Mouse (Mus musculus) midbrain, postnatal 0 days (tissue): Measurements from ENCODE around the gene Nutf2. TPM values are rescaled to one million over a fixed set of nuclear protein-coding genes. Genes with fewer than 3 reads are reported as not detected.

Experiments
- ATAC-seq: fragments of 200-750 bp; cut with Nextera tagmentation; 2 replicates; pipeline ENCODE4 v1.8.0; 2017; ENCODE audit warnings: moderate number of reproducible peaks, mild to moderate bottlenecking, moderate TSS enrichment, moderate library complexity; ENCODE audit not compliant: low FRiP score
- DNase-seq: peaks from one replicate; pipeline ENCODE4 v3.0.0-alpha.2; 2015; ENCODE audit warnings: low spot score
- H3K27ac ChIP-seq: fragments of 300-500 bp; sonication (generic); 2 replicates; pipeline ENCODE4 v1.5.1; 2014; ENCODE audit warnings: low read depth, mild to moderate bottlenecking, low read length, mixed read lengths
- H3K27me3 ChIP-seq: fragments of 300-500 bp; sonication (generic); 2 replicates; pipeline ENCODE4 v1.6.1; 2014; ENCODE audit warnings: low read length, control low read depth, mixed read lengths; ENCODE audit not compliant: insufficient read depth
- H3K36me3 ChIP-seq: fragments of 300-500 bp; sonication (generic); 2 replicates; pipeline ENCODE4 v1.6.1; 2014; ENCODE audit warnings: low read length, control low read depth, mixed read lengths; ENCODE audit not compliant: insufficient read depth
- H3K4me1 ChIP-seq: fragments of 300-500 bp; sonication (generic); 2 replicates; pipeline ENCODE4 v1.6.1; 2014; ENCODE audit warnings: mild to moderate bottlenecking, control low read depth, antibody characterized with exemption, low read length, mixed read lengths; ENCODE audit not compliant: insufficient read depth
- H3K4me2 ChIP-seq: fragments of 300-500 bp; sonication (generic); 2 replicates; pipeline ENCODE4 v1.6.1; 2014; ENCODE audit warnings: low read depth, mild to moderate bottlenecking, low read length, mixed read lengths; ENCODE audit not compliant: poor library complexity, severe bottlenecking
- H3K4me3 ChIP-seq: fragments of 300-500 bp; sonication (generic); 2 replicates; pipeline ENCODE4 v1.5.1; 2014; ENCODE audit warnings: low read depth, mild to moderate bottlenecking, low read length, moderate library complexity
- H3K9ac ChIP-seq: fragments of 300-500 bp; sonication (generic); replicated peaks from 2 replicates; pipeline ENCODE4 v1.6.1; 2014; ENCODE audit warnings: mild to moderate bottlenecking, low read length, moderate library complexity, mixed read lengths; ENCODE audit not compliant: poor library complexity, severe bottlenecking
- H3K9me3 ChIP-seq: fragments of 300-500 bp; sonication (generic); 2 replicates; pipeline ENCODE4 v1.6.1; 2016; ENCODE audit warnings: low read length, control low read depth
- CTCF ChIP-seq: IDR thresholded peaks from 2 replicates; pipeline ENCODE4 v1.5.1; 2016; ENCODE audit warnings: antibody characterized with exemption, mild to moderate bottlenecking
- WGBS: fragments of 180-500 bp; shearing (Covaris S2); extraction: QIAGEN DNeasy Blood & Tissue Kit; methylation state at CpG from one replicate; pipeline ENCODE4 v1.1.7; 2014; 5-methylcytosine and 5-hydroxymethylcytosine counted together
- polyA plus RNA-seq: library from polyadenylated mRNA; unstranded; fragments of >200 nt; fragmentation: Nextera tagmentation; extraction: Ambion mirVana; gene quantifications from 2 replicates; pipeline ENCODE4 v1.2.1, GENCODE M21; 2015
- total RNA-seq: library from RNA; depleted of rRNA; stranded (reverse); fragments of >200 nt; gene quantifications from 2 replicates; pipeline ENCODE4 v1.2.3, GENCODE M21; 2014

Nutf2 gene
- total and polyA plus RNA-seq, 2 experiments from 2014 or later, result 65.2 to 137 TPM

DNA sequence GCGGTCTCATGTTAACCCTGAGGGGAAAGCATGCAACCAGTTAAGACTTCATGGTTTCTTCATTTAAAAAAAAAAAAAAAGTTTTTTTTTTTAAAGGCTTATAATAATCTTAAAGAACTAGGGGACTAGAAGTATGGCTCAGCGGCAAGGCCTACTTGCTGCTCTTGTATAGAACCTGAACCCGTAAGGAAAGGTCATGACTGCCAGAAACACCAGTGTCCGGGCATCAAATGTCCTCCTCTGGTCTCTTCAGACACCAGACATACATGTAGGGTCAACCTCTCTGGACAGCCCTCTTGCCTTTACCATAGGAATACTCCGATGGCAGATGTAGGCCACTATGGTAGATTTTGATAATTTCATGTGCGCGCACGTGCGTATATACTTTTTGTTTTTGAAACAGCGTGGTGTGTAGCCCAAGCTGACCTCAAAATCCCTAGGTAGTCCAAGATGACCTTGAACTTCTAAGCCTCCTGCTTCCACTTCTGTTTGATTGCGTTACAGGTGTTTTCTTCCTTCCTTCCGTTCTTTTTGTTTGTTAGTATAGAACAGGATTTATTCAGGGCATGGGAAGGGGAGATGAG is 8.1 kb upstream of the Nutf2 start:
- 83% methylated on average over 12 of the region's 12 CpGs for WGBS
- peaks cover 16% of the 10 kb centered on the region for H3K36me3 ChIP-seq
- H3K4me1 ChIP-seq, result peaks cover 15% of the 10 kb centered on the region
- no peak overlapping the region for H3K27ac ChIP-seq
- no peaks in the 10 kb centered on the region for H3K27me3 ChIP-seq
- no peak overlapping the region for H3K4me2 ChIP-seq
- H3K4me3 ChIP-seq, result peak overlapping the region; percentile 69
- H3K9me3 ChIP-seq, result no peaks in the 10 kb centered on the region
- no peak for TF ChIP-seq CTCF
- DNase-seq (no peak), ATAC-seq (no peak)
- H3K9ac ChIP-seq, result no peak overlapping the region

DNA sequence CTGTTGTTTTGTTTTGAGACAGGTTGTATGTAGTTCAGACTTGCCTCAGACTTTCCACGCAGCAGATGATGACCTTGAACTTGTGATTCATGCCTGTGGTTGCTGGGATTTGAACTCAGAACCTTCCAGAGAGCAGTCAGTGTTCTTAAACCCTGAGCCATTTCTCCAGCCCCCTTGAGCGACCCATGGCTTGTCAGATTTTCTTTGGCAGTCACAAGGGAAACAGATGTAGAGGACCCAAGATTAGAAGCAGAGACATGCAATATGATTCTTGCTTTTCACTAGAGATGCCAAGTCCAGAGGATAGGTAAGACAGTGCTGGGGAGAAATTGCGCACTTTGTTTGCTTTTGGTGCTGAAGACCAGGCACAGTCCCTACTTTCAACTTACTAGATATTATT is 7.2 kb upstream of the Nutf2 start, which contains the start of gene Cenpt:
Gene Cenpt, minus strand, starts transcription at position 101 of the 400 bp plus-strand sequence.
- Histone ChIP-seq H3K27me3 (no peaks in the 10 kb centered on the region), H3K4me3 (peak within 1 kb of the TSS; percentile 69; the same call in 1 of the 2 replicates), H3K36me3 (peaks cover 11% of the 10 kb centered on the region), H3K27ac (no peak within 1 kb of the TSS), H3K9ac (no peak within 1 kb of the TSS), H3K4me2 (no peak within 1 kb of the TSS), H3K9me3 (no peaks in the 10 kb centered on the region), H3K4me1 (peaks cover 17% of the 10 kb centered on the region)
- ATAC-seq (no peak), DNase-seq (no peak)
- WGBS, result 93% methylated on average over 3 of the region's 3 CpGs
- TF ChIP-seq CTCF, result no peak

DNA sequence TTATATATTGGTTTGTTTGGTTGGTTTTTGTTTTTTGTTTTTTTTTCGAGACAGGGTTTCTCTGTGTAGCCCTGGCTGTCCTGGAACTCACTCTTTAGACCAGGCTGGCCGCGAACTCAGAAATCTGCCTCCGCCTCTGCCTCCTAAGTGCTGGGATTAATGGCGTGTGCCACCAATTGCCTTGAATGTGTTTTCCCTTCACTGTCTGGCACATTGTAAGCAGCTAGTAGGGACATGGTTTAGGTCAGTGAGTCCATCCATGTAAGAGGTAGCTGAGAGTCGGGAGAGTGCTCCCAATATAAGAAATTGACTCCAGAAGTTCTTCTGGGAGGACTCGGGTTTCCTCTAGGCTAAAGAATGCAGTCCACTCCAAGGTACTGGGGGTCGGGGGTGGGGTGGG is 6.1 kb upstream of the Nutf2 start:
- Histone ChIP-seq H3K9ac (peak overlapping the region; percentile 84), H3K36me3 (0 out of 2 replicates have a peak, but pooled peaks cover under 1% of the 10 kb centered on the region), H3K27me3 (no peaks in the 10 kb centered on the region), H3K4me3 (peak overlapping the region; percentile 79), H3K27ac (peak overlapping the region; percentile 88; the same call in 1 of the 2 replicates), H3K9me3 (no peaks in the 10 kb centered on the region), H3K4me2 (peak overlapping the region; percentile 33), H3K4me1 (peaks cover 17% of the 10 kb centered on the region)
- no peak for ATAC-seq
- TF ChIP-seq CTCF, result no peak
- WGBS, result 27% methylated on average over 8 of the region's 8 CpGs
- DNase-seq, result no peak

DNA sequence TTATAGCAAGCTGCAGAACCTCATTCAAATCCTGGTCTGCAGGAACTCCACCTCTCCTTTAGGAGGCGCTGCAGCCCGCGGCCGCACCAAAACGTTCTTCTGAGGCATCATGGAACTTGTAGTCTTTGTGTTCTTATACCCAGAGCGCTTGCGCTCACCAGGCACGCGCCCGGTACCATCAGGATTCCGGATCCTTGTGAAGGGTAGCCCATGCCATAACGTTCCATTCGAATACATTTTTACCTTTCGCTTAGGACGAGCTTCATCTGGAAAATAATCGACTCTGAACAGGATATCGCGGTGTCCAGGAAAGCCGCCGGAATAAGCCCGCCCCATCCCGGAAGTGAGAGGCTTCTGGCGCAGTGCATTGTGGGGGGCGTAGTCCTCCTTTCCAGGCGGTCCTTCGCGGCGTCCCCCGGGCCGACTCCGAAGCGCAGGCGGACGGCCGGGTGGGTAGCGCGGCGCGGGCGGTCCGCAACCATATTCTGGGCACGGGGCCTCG is 5.6 kb upstream of the Nutf2 start, which contains the start of gene Thap11:
Gene Thap11, plus strand, starts transcription at position 418 of the 502 bp plus-strand sequence.
- DNase-seq (peak; percentile 95), ATAC-seq (peak; percentile 91)
- Histone ChIP-seq H3K4me3 (peak within 1 kb of the TSS; percentile 79), H3K4me2 (peak within 1 kb of the TSS; percentile 80), H3K4me1 (peaks cover 17% of the 10 kb centered on the region), H3K27me3 (no peaks in the 10 kb centered on the region), H3K27ac (peak within 1 kb of the TSS; percentile 88), H3K9ac (peak within 1 kb of the TSS; percentile 84), H3K9me3 (no peaks in the 10 kb centered on the region), H3K36me3 (no peaks in the 10 kb centered on the region)
- peak; percentile 89 for TF ChIP-seq CTCF
- WGBS, result under 1% methylated on average over 41 of the region's 43 CpGs

DNA sequence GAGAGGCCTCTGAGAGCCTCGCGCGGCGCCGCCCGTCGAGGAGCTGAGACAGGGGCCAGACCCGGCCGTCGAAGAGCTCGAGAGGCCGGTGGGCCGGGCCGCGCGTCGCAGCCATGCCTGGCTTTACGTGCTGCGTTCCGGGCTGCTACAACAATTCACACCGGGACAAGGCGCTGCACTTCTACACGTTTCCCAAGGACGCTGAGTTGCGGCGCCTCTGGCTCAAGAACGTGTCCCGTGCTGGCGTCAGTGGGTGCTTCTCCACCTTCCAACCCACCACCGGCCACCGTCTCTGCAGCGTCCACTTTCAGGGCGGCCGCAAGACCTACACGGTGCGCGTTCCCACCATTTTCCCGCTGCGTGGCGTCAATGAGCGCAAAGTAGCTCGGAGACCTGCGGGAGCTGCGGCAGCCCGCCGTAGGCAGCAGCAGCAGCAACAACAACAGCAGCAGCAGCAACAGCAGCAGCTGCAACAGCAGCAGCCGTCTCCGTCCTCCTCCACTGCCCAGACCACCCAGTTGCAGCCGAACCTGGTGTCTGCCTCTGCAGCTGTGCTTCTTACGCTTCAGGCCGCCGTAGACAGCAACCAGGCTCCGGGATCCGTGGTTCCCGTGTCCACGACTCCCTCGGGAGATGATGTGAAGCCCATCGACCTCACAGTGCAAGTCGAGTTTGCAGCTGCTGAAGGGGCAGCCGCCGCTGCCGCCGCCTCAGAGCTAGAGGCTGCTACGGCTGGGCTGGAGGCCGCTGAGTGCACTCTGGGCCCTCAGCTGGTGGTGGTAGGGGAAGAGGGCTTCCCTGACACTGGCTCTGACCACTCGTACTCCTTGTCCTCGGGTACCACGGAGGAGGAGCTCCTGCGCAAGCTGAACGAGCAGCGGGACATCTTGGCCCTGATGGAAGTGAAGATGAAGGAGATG is 4.9 kb upstream of the Nutf2 start:
- H3K36me3 ChIP-seq, result no peaks in the 10 kb centered on the region
- peak overlapping the region; percentile 88 for H3K27ac ChIP-seq
- H3K4me3 ChIP-seq, result peak overlapping the region; percentile 79
- peak overlapping the region; percentile 84 for H3K9ac ChIP-seq
- no peaks in the 10 kb centered on the region for H3K27me3 ChIP-seq
- ATAC-seq (peak; percentile 53), DNase-seq (peak; percentile 44)
- TF ChIP-seq CTCF, result no peak
- peak overlapping the region; percentile 80 for H3K4me2 ChIP-seq
- H3K4me1 ChIP-seq, result peaks cover 15% of the 10 kb centered on the region
- WGBS, result under 1% methylated on average over 67 of the region's 71 CpGs
- H3K9me3 ChIP-seq, result no peaks in the 10 kb centered on the region
